8 mouse cellular contexts compared by ENCODE assay signal in the genomic region with DNA sequence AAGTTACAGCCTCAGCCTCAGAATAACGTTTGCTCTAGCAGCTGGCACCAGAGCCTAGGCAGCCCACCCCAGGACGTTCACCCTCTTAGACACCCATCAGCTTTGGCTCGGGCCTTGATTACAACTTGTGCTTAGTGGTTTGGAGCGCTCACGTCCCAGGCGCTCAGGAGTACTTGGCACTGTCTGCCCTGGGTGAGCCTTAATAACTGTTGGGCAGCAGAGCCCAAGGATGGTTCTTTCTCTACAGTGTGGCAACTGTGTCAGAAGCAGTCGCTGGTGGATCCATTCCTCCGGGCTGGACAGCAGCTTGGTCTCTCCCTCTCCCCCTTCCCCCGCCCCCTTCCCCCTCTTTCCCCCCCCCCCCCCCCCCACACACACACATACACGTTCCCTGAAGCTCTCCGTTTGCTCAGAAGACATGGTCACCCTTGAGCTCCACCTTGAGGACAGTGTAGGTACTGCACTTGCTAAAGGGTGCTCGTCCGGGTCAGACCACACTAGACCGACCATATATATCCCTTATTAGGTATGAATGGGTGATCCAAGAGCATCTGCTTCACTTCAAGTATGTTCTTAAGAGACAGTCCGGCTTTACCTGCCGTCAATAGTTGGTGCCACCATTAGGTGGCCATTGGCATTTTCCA. TPM values are rescaled to one million over a fixed set of nuclear protein-coding genes. Genes with fewer than 3 reads are reported as not detected.
DNase-seq lines count a peak whose midpoint lies in the region; ATAC-seq lines count a peak whose summit lies in the region.

No protein-coding gene starts in this region.

- H3K4me2 ChIP-seq in liver, embryonic 15.5 days, result peak overlapping the region; percentile 23

- H3K9ac ChIP-seq in liver, embryonic 15.5 days, result no peak overlapping the region

- H3K27me3 ChIP-seq in liver, embryonic 15.5 days, result no peaks in the 10 kb centered on the region

- peak; percentile 91 for DNase-seq in CD4-positive, CD25-positive, alpha-beta regulatory T cell, adult 2 months (ENCODE audit: low read depth, low spot score)
- DNase-seq in adrenal gland, adult (ENCODE audit: inconsistent age in 2 of 2, low spot score in 1 of 2), result peak; percentile 70 to 90
- DNase-seq in embryo, embryonic 10 days (ENCODE audit: low spot score), result peak; percentile 86
- DNase-seq in heart, adult 18-20 months, result peak; percentile 73 to 90
- DNase-seq in kidney, postnatal 10 days, result peak; percentile 85
- peak; percentile 62 for DNase-seq in ovary, postnatal 36 days (ENCODE audit: low spot score)
- DNase-seq in thymus, postnatal 10 days (ENCODE audit: low spot score in 2 of 2), result peak; percentile 57 to 82

- no peak overlapping the region for H3K27ac ChIP-seq in liver, embryonic 15.5 days (replicated peaks)

- no peaks in the 10 kb centered on the region for H3K9me3 ChIP-seq in liver, embryonic 15.5 days (replicated peaks)

- WGBS in liver, embryonic 15.5 days (ENCODE audit: insufficient replicate concordance), result 14% methylated on average over 15 of the region's 16 CpGs

- no peaks in the 10 kb centered on the region for H3K36me3 ChIP-seq in liver, embryonic 15.5 days (replicated peaks)

- H3K4me3 ChIP-seq in liver, embryonic 15.5 days (replicated peaks), result no peak overlapping the region

- peaks cover 9% of the 10 kb centered on the region for H3K4me1 ChIP-seq in liver, embryonic 15.5 days (replicated peaks)

- ATAC-seq in liver, embryonic 15.5 days (ENCODE audit: insufficient read depth), result peak; percentile 70; the same call in 1 of the 2 replicates

RNA-seq across cellular contexts. Expression of gene Srgn, which starts 22.4 kb away (rescaled TPM):
- total RNA-seq in heart, adult 18-20 months (2021), result 10 to 100 TPM; 36.6 to 42.0 TPM
- 57.9 and 79.6 TPM in 2 replicates for polyA plus RNA-seq in liver, embryonic 15.5 days (2015; fragmentation: Nextera tagmentation; extraction: Ambion mirVana)

RNA-seq across cellular contexts. Expression of gene Kif1bp, which starts 28.6 kb away (rescaled TPM):
- 10 to 100 TPM; 43.9 to 44.2 TPM for total RNA-seq in heart, adult 18-20 months (2021)
- 11.1 and 11.3 TPM in 2 replicates for polyA plus RNA-seq in liver, embryonic 15.5 days (2015; fragmentation: Nextera tagmentation; extraction: Ambion mirVana)

RNA-seq across cellular contexts. Expression of gene Ddx21, which starts 52.4 kb away (rescaled TPM):
- 10 to 100 TPM; 30.9 to 31.8 TPM for total RNA-seq in heart, adult 18-20 months (2021)
- polyA plus RNA-seq in liver, embryonic 15.5 days (2015; fragmentation: Nextera tagmentation; extraction: Ambion mirVana), result 10.7 and 11.8 TPM in 2 replicates
